9 mouse cellular contexts compared by ENCODE assay signal in the genomic region with DNA sequence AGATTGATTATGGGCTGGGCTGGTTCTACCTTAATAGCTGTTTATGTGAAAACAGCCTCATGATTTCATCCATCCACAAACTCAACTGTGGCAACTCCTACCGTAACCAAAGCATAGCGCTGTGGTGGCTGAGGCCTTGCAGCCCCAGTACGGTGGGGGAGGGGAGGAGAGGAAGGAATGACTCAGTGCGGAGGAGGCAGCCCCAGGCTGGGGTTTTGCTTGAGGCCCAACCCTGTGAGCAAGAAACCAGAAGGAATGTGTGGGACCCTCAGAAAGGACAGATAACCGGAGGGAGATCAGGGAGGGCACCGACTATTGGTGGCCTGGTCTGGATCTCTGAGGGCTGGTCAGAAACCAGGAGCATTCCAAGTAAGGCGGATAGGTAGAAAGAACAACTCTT. TPM values are rescaled to one million over a fixed set of nuclear protein-coding genes. Genes with fewer than 3 reads are reported as not detected.
A peak's percentile ranks its signal among the peaks of the same experiment; 100 is the strongest.
DNase-seq lines count a peak whose midpoint lies in the region; ATAC-seq lines count a peak whose summit lies in the region.
"Had no signal": no experiment of that assay in that cellular context is flagged by ENCODE, and none has a peak within 500 bp of the region (broad histone marks: within the 10 kb centered on the region; RNA-seq: fewer than 3 reads in every experiment).

No protein-coding gene starts in this region.

- intact Hi-C loops in gastrocnemius, postnatal 14 days (cut with DNase I; ENCODE audit: low total_unique reads) = no loop called here

- ATAC-seq in heart, embryonic 15.5 days (replicated peaks; ENCODE audit: insufficient number of reproducible peaks, insufficient read depth, low FRiP score, low read depth) = no peak

- H3K4me2 ChIP-seq in heart, embryonic 15.5 days = no peak overlapping the region

- H3K9ac ChIP-seq in heart, embryonic 15.5 days = no peak overlapping the region

- H3K36me3 ChIP-seq in heart, embryonic 15.5 days = no peaks in the 10 kb centered on the region

- peak overlapping the region; percentile 85 for H3K27ac ChIP-seq in heart, embryonic 15.5 days

- no peaks in the 10 kb centered on the region for H3K27me3 ChIP-seq in heart, embryonic 15.5 days

- H3K9me3 ChIP-seq in heart, embryonic 15.5 days (replicated peaks) = no peaks in the 10 kb centered on the region

- DNase-seq in gastrocnemius, postnatal 14 days = peak; percentile 49
- DNase-seq in gastrocnemius, postnatal 25 days = no peak
- peak; percentile 62 for DNase-seq in testis, postnatal 10 days (ENCODE audit: low spot score)
- DNase-seq in testis, postnatal 14 days (ENCODE audit: low spot score) = no peak
- DNase-seq in lung, postnatal 14 days = peak; percentile 53
- DNase-seq in thymus, postnatal 4 days = peak; percentile 75
- DNase-seq in cerebellum, adult 9-11 months = no peak

- 27% methylated on average over 7 of the region's 7 CpGs for WGBS in heart, embryonic 15.5 days

- no peak overlapping the region for H3K4me3 ChIP-seq in heart, embryonic 15.5 days

- peaks cover 59% of the 10 kb centered on the region for H3K4me1 ChIP-seq in heart, embryonic 15.5 days (replicated peaks)

RNA-seq across cellular contexts. Expression of a gene that starts 17.0 kb away (rescaled TPM):
- 10 to 100 TPM in 1 of 2 experiments, 1 to 10 TPM in 1; 8.4 to 15.9 TPM for total RNA-seq in gastrocnemius, postnatal 14 days (2021)
- 10 to 100 TPM in 1 of 2 experiments, 1 to 10 TPM in 1; 7.8 to 14.3 TPM for total RNA-seq in gastrocnemius, postnatal 25 days (2021)
- 6.1 and 6.4 TPM in 2 replicates for polyA plus RNA-seq in heart, embryonic 15.5 days (2015; fragmentation: Nextera tagmentation; extraction: Ambion mirVana)

RNA-seq across cellular contexts. Expression of a gene that starts 54.1 kb away (rescaled TPM):
- total RNA-seq in gastrocnemius, postnatal 14 days (2021) = not detected
- not detected for total RNA-seq in gastrocnemius, postnatal 25 days (2021)
- polyA plus RNA-seq in heart, embryonic 15.5 days (2015; fragmentation: Nextera tagmentation; extraction: Ambion mirVana) = 0.31 and 0.36 TPM in 2 replicates
- total RNA-seq: neutrophil, adult 5-6 weeks had no signal

RNA-seq across cellular contexts. Expression of a gene that starts 57.1 kb away (rescaled TPM):
- total RNA-seq in gastrocnemius, postnatal 14 days (2021) = under 1 TPM; 0.31 to 0.35 TPM
- under 1 TPM; 0.19 to 0.69 TPM for total RNA-seq in gastrocnemius, postnatal 25 days (2021)
- polyA plus RNA-seq in heart, embryonic 15.5 days (2015; fragmentation: Nextera tagmentation; extraction: Ambion mirVana) = 0.68 and 0.87 TPM in 2 replicates
- total RNA-seq: neutrophil, adult 5-6 weeks had no signal

Comparison
In these comparisons a context has a peak if more than half of its experiments do, and no peak if none do; other contexts are left out.
1. DNase-seq: peak in gastrocnemius, postnatal 14 days (single experiment), testis, postnatal 10 days (single experiment), lung, postnatal 14 days (single experiment) and thymus, postnatal 4 days (single experiment); none in gastrocnemius, postnatal 25 days (single experiment), testis, postnatal 14 days (single experiment) and cerebellum, adult 9-11 months (single experiment).